Mouse (Mus musculus) ovary, adult 18-20 months (tissue): ENCODE measurements at regions not wholly inside any gene's neighbourhood (a gene's known extent, or its start where the extent isn't known, plus 50 kb on each side); places are given as distances from the start of the nearest gene placed in this dataset.
A peak's percentile ranks its signal among the peaks of the same experiment; 100 is the strongest.

Experiments used
- DNase-seq: peaks from one replicate; pipeline ENCODE4 v3.0.0; 2022; ENCODE audit warnings: low spot score, mixed read lengths

DNA sequence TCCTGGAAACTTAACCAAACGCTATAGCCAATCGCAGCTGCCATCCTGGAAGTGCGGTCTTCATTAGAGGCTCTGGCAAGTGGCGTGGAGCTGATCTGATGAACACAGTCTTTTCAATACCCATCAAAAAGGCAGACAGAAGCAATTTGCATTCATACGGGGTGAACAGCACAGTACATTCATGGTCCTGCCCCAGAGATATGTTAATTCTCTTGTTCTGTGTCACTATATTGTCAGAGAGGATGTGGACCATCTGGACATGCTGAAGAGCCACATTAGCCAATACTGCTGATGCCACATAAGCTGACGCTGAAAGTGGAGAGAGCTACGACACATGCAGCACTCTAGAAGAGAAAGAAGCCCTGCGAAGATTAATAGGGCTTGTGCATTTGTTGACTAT is 267.6 kb downstream of the Pmp22 start:
- no peak for DNase-seq

GRCm38 (mm10) chr11:63402741-63403140 is 274.0 kb downstream of the Pmp22 start:
- no peak for DNase-seq

- DNase-seq, result peak; percentile 15
Measured at GRCm38 (mm10) chr11:63404719-63405118, 275.9 kb downstream of the Pmp22 start.

GRCm38 (mm10) chr11:63409431-63409830 is 280.6 kb downstream of the Pmp22 start:
- no peak for DNase-seq

DNA sequence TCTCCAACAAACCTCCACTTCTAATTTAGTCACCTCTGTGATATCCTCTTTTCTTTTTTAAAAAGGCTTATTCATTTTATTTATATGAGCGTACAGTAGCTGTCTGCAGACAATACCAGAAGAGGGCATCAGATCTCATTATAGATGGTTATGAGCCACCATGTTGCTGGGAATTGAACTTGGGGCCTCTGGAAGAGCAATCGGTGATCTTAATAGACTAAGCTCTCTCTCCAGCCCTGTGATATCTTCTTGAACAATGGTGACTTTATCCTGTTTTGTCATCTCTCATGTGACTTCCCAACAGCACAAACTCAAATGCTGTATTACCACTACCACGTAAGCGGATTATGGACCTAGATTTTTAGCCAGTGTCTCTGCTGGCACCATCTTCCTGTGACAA is 282.1 kb downstream of the Pmp22 start:
- no peak for DNase-seq

GRCm38 (mm10) chr11:63412364-63412991 is 283.7 kb downstream of the Pmp22 start:
- DNase-seq, result no peak

- DNase-seq, result no peak
Measured at GRCm38 (mm10) chr11:63413106-63413505, 284.3 kb downstream of the Pmp22 start.

- no peak for DNase-seq
Measured at GRCm38 (mm10) chr11:63413621-63414020, 284.8 kb downstream of the Pmp22 start.

DNA sequence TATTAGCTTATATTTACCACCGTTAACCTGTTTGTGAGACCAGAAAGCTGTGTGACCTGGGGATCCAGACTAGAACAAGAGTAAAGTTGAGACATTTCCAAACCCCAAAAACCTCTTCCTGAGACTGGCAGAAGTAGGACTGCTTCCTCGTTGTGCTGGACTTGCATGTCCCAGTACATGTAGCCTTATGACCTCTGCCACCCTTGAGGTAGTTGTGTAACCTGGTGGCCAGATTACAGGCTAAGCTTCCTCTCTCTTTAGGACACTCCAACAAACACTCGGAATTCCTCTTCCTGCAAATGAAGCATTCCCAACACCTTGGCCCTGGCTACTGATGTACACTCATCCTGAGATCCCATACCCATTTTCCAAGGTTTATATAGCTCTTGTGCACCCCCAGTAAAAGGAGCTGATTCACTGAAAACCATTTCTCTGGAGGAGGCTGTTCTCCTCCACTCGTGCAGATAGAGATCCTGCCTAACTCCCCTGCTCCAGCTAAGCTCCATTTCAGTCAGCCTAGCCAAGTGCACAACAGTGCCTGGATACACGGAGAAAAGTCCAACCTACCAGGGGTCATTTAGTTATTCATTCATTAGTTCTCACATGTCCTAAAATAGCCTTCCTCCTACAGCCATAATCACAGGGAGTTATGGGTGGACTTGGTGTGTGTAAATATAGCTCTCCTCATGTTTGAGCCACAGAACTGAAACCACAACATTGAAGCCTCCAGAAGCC is 289.4 kb downstream of the Pmp22 start:
- DNase-seq, result no peak

DNA sequence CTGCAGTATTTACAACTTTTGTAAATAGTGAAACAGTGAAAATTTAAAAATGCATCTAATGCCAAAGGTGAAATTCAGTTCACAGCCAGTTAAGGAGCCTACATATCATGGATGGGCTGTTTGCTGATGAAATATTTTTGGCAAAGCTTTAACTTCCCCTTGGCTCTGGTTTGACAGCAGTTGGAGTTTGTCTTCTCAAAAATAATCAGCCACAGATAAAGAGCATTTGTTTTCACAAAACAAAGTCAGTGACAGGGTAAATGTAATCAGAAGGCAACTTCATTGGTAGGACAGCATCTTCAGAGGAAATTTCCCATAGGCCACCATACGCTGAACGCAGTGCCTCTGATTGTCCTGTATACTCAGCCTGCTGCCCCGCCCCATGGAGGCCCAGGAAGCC is 291.6 kb downstream of the Pmp22 start:
- no peak for DNase-seq

DNA sequence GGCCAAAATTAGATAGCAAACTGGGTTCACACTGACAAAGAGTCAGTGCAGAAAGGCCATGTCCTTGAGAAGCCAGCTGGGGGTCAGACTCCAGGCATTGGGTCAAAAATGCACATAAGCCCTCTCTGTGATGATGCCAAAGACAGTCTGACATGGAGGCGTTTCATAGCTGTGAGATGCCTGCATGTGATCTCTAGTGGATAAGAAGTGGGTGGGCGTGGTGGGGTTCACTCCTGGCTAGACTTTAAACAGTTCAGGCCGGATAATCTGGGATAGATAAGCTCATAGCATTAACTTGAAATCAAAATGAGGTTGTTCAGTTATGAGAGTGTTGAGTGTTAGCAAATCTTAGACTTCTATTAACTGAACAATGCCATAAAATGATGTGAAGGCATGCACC is 293.3 kb downstream of the Pmp22 start:
- no peak for DNase-seq

DNA sequence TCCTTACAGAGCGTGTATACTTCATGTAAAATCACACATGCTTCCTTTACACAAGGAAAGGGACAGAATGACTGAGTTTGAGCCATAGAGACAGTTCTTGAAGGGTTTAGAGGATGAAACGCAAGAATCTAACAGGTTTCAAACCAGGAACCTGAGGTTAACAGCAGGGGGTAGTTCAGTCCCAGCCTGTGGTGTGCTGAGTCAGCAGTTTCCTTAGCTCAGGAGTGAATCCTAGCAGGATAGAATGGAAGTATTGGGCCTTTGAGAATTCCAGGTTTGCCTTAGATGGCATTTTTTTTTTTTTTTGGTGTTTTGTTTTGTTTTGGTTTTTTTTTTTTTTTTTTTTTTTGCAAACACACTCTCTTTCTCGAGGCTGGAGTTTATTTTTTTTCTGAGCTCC is 295.5 kb downstream of the Pmp22 start:
- DNase-seq, result no peak

- no peak for DNase-seq
Measured at GRCm38 (mm10) chr11:63425741-63426140, 297.0 kb downstream of the Pmp22 start.

DNA sequence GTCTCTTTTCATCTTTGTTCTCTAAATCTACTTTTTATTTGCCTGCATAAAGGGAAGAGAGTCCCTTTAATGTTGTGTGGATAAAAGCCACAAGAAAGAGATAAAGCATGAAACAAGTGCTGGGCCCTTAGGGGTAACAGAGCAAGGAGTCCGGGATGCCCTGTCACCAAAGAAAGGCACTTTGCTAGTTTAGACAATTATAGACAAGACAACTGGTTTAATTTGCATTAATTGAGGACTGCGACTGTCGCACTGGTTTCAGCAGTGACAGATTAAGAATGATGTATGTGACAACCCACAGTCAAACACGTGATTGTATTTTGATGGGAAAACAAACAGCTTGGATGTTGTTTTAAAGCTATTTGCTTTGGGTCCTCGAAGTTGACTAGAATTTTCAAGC is 325.0 kb downstream of the Pmp22 start:
- no peak for DNase-seq

DNA sequence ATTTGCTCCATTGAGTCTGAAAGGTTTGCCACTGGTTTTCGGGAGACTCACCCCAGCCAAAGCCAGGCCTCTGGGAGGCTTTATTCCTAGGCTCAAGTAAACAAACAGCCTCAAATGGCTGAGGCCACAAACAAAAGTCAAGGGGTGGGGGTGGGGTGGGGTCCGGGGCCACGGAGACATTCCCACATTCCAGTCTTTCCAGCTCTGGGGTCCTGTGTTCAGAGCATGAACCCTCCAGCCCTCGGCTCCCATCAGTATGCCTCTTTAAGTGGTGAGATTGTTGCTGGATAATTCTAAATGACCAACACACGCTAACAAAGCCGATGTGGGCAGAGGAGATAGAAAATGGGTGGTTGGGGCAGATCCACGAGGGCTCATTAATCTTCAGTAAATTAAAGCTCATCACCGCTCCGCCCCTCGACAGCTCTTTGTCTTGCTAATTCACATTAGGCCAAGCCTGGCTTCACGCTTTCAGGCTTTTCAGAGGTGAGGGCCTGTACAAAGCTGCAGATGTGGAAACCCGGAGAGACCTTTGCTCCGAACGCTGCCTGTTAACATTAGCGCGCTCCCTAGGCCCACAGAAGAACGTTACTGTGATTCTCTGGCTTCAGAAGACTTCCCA is 326.2 kb downstream of the Pmp22 start:
- no peak for DNase-seq

DNA sequence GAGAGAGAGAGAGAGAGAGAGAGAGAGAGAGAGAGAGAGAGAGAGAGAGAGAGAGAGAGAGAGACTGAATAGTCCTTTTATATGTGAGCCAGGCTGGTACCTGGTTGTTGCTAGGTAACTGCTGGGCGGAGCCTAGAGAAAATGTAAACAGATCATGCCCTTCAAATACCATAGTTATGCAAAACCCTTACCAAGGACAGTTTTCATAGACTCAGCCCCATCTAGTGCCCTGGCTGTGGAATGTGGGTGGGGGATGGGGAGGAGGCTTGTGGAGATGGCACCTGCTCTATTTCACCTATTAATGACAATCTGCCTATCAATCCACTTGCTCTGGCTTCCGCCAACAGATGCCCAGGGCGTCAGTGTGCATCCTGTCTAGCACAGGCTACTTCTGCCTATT is 327.6 kb downstream of the Pmp22 start:
- no peak for DNase-seq

DNA sequence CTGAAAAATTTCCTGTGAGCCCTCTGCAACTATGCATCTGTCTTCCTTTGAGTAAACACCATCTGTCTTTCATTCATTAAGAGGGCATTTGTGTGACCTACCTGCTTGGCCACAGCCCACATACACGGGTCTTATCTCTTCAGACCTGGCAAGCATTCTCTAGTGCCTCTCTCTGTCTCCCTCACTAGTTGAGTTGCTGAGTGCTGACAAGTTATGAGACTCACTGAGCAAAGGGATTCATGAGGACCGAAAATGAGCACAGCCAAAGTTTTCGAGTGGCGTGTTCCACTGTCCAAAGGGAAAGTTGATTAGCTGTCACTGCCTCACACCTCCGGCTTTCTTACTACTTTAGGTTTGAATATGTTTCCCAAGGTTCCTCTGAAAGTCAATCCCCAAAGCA is 328.5 kb downstream of the Pmp22 start:
- no peak for DNase-seq

- DNase-seq, result no peak
Measured at GRCm38 (mm10) chr11:63460146-63460545, 331.4 kb downstream of the Pmp22 start.

GRCm38 (mm10) chr11:63463797-63464331 is 335.1 kb downstream of the Pmp22 start:
- DNase-seq, result no peak

GRCm38 (mm10) chr11:63465941-63466340 is 337.2 kb downstream of the Pmp22 start:
- DNase-seq, result no peak

DNA sequence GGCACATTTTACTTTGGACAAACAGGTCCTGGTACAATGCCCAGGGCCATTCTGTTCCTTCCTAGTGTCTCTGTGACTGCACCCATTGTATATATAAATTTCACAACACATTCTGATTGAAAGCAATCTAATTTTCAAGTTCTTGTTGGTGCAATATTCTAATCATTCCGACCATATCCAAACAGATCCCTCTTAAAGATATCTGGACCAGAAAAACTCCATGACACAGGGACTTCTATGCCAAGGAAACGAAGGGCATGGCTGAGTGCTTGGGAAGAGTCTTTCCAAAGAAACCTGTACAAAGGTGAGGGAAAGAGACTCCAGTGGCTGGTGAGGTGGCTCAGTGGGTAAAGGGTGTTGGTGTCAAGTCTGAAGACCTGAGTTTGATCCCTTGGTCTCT is 337.8 kb downstream of the Pmp22 start:
- DNase-seq, result no peak

DNA sequence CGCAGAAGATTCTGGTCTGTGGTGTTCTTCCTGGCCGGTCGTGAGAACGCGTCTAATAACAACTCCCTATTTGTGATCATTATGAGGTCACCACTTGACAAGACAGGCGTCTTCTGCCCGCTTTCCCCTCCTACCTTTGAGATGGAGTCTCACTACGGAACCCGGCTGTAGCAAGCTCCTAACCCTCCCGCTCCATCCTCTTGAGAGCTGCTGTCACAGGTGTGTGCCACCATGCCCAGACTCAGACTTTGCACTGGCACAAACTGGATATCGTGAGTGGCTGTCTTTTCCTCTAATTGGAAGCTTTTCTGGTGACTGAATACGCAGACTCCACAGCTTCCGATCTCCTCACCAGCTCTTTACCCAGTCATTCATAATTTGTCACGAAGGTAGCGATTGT is 346.0 kb downstream of the Pmp22 start:
- DNase-seq, result no peak

DNA sequence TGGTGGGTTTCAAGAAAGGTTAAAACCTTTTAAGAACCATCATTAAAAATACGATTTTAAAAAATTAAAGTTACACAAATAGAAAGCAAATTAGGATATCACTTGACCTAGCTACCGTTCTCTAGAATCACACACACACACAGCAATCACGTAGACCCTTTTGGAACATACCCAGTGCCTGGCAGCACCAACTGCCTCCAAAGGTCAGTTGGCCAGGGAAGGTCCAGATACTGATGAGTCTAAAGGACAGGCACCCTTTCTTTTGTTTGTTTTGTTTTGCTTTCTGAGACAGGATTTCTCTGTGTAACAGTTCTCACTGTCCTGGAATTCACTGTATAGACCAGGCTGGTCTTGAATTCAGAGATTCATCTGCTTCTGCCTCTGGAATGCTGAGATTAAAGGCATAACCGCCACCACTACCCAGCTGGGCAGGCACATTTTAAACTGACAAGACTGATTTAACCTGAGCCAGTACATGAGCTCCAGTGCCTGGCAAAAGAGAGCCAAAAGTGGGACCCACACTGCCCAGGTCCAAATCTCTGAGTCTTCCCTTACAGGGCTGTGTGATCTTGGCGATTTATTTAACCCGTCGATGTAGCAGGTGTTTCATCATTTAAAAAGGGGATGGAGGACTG is 353.0 kb downstream of the Pmp22 start:
- DNase-seq, result no peak
